Mouse (Mus musculus) bone marrow macrophage, adult 2 months (primary cell): Measurements from ENCODE around the gene Slc25a48. TPM values are rescaled to one million over a fixed set of nuclear protein-coding genes. Genes with fewer than 3 reads are reported as not detected.

Source experiments
- H3K27ac ChIP-seq: 2 replicates; pipeline ENCODE4 v1.5.1; 2012; ENCODE audit warnings: low read depth, low read length; ENCODE audit not compliant: insufficient read depth
- H3K4me1 ChIP-seq: 2 replicates; pipeline ENCODE4 v1.6.1; 2012; ENCODE audit warnings: low read length; ENCODE audit not compliant: control insufficient read depth, insufficient read depth
- H3K4me3 ChIP-seq: 2 replicates; pipeline ENCODE4 v1.5.1; 2012; ENCODE audit warnings: mild to moderate bottlenecking, low read length, moderate library complexity; ENCODE audit not compliant: insufficient read depth
- CTCF ChIP-seq: IDR thresholded peaks from 2 replicates; pipeline ENCODE4 v1.5.1; 2012; ENCODE audit warnings: low read depth, mild to moderate bottlenecking, low read length, moderate library complexity
- POLR2A ChIP-seq: IDR thresholded peaks from 2 replicates; pipeline ENCODE4 v1.6.1; 2012; ENCODE audit warnings: mild to moderate bottlenecking, low read depth, low read length, borderline replicate concordance
- polyA plus RNA-seq: library from polyadenylated mRNA; stranded (reverse); fragments of >200 nt; gene quantifications from 2 replicates; pipeline ENCODE4 v1.2.4, GENCODE M21; 2012; ENCODE audit not compliant: missing spikeins, insufficient read depth, insufficient read length

Slc25a48 gene
- polyA plus RNA-seq, 1 experiment = not detected

DNA sequence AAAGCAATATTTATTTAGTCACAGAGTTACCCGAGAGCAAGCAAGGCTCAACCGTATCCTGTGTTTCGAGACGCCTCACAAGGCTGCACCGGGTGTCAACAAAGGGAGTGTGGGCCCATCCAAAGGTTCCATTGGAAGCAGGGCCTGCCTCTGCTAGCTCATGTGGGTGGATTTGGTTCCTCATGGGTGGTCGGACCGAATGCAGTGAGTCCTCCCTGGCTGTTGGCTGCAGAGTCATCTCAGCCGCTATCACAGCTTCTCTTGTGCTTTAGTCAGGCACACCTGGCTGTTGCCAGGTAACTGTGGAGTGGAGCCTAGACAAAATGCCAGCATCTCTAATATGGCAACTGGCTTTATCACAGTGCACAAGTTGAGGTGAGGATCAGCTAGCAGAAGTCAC lies 62.5 kb downstream of the Slc25a48 start:
- TF ChIP-seq POLR2A = no peak
- no peak for TF ChIP-seq CTCF
- Histone ChIP-seq H3K4me1 (no peaks in the 10 kb centered on the region), H3K4me3 (no peak overlapping the region), H3K27ac (no peak overlapping the region)

- Histone ChIP-seq H3K4me1 (no peaks in the 10 kb centered on the region), H3K4me3 (no peak overlapping the region), H3K27ac (no peak overlapping the region)
- no peak for TF ChIP-seq CTCF
- TF ChIP-seq POLR2A = no peak
Observed at GRCm38 (mm10) chr13:56501866-56502420, 63.8 kb downstream of the Slc25a48 start.

GRCm38 (mm10) chr13:56506871-56507496 lies 68.8 kb downstream of the Slc25a48 start:
- no peak for TF ChIP-seq POLR2A
- TF ChIP-seq CTCF = no peak
- Histone ChIP-seq H3K27ac (no peak overlapping the region), H3K4me1 (no peaks in the 10 kb centered on the region), H3K4me3 (no peak overlapping the region)

DNA sequence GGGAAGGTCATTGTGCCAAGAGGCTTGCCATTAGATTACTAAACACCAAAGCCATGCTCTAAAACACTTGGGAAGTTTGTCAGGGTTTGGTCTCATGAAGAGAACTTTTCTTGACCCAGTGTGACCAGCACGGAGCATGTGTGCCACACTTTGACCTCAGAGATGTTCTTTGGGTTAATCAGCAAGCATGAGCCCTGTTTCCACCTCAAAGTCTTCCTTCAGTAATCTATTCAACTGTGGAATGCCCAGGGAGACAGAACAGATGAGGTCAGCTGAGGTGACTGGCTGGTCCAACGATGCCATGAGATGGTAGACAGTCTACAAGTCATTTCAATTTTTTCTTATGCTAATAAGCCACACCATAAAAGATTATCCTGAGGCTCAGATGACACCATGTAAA lies 71.6 kb downstream of the Slc25a48 start:
- H3K4me1 ChIP-seq = no peaks in the 10 kb centered on the region
- no peak overlapping the region for H3K27ac ChIP-seq
- no peak overlapping the region for H3K4me3 ChIP-seq
- TF ChIP-seq POLR2A (no peak), CTCF (no peak)

GRCm38 (mm10) chr13:56513595-56513994 lies 75.4 kb downstream of the Slc25a48 start:
- TF ChIP-seq POLR2A = no peak
- no peak for TF ChIP-seq CTCF
- no peaks in the 10 kb centered on the region for H3K4me1 ChIP-seq
- no peak overlapping the region for H3K27ac ChIP-seq
- H3K4me3 ChIP-seq = no peak overlapping the region

GRCm38 (mm10) chr13:56516311-56516710 lies 78.2 kb downstream of the Slc25a48 start:
- H3K4me3 ChIP-seq = no peak overlapping the region
- no peaks in the 10 kb centered on the region for H3K4me1 ChIP-seq
- no peak overlapping the region for H3K27ac ChIP-seq
- TF ChIP-seq CTCF = no peak
- no peak for TF ChIP-seq POLR2A

- no peak overlapping the region for H3K27ac ChIP-seq
- no peak for TF ChIP-seq CTCF
- no peak for TF ChIP-seq POLR2A
- H3K4me3 ChIP-seq = no peak overlapping the region
- H3K4me1 ChIP-seq = no peaks in the 10 kb centered on the region
Observed at GRCm38 (mm10) chr13:56516816-56517215, 78.7 kb downstream of the Slc25a48 start.

GRCm38 (mm10) chr13:56522081-56522820 lies 84.1 kb downstream of the Slc25a48 start, which contains the start of gene Fbxl21:
TSS of gene Fbxl21 (plus strand) at chr13:56522472.
- no peak for TF ChIP-seq CTCF
- TF ChIP-seq POLR2A = no peak
- Histone ChIP-seq H3K4me3 (peak within 1 kb of the TSS; percentile 90), H3K27ac (no peak within 1 kb of the TSS)

DNA sequence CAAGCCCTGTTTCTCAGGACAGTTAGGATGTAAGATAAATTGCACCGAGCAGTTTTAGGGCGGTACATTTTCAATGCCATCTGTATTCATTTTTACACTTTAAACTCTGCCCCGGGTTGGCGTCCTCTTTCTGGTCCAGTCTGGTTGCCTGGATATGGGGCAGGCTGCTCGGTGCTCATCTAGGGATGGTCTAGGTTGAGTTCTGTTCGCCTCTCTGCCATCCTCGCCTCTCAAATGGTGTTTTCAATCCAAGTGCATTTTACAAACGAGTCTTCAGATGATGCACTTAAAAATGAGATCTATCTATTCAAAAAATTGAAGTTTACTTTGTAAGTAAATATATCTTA lies 84.6 kb downstream of the Slc25a48 start:
- peak overlapping the region; percentile 90 for H3K4me3 ChIP-seq
- H3K27ac ChIP-seq = no peak overlapping the region
- H3K4me1 ChIP-seq = no peaks in the 10 kb centered on the region
- TF ChIP-seq POLR2A (no peak), CTCF (no peak)

More at GRCm38 (mm10) chr13:56522081-56522820, 84.1 kb downstream of the Slc25a48 start, which contains the start of gene Fbxl21:
- H3K4me1 ChIP-seq = no peaks in the 10 kb centered on the region

Other genes starting within 250 kb of the Slc25a48 start
- not detected in 2 replicates for gene Neurog1, start 186.2 kb upstream of the Slc25a48 start, polyA plus RNA-seq
- 0.73 and 1.5 TPM in 2 replicates for gene Cxcl14, start 141.8 kb upstream of the Slc25a48 start, polyA plus RNA-seq
- gene Gm3045, start 11.8 kb upstream of the Slc25a48 start, polyA plus RNA-seq = not detected in 2 replicates
- gene Il9, start 43.9 kb downstream of the Slc25a48 start, polyA plus RNA-seq = not detected in 2 replicates
- 1.6 and 2.1 TPM in 2 replicates for gene Fbxl21, start 84.1 kb downstream of the Slc25a48 start, polyA plus RNA-seq
- not detected in 2 replicates for gene Lect2, start 110.1 kb downstream of the Slc25a48 start, polyA plus RNA-seq
- gene Tgfbi, start 171.2 kb downstream of the Slc25a48 start, polyA plus RNA-seq = 386 and 398 TPM in 2 replicates